Mouse (Mus musculus): ENCODE measurements around the gene Fcrla. TPM values are rescaled to one million over a fixed set of nuclear protein-coding genes. Genes with fewer than 3 reads are reported as not detected.

Fcrla gene
- polyA plus RNA-seq, 1 experiment from 2014 or later, result not detected

- 31% methylated on average over 8 of the region's 8 CpGs for WGBS
- Histone ChIP-seq H3K27me3 (ENCODE audit: control insufficient read depth, insufficient read depth, low read length) (no peaks in the 10 kb centered on the region), H3K4me3 (replicated peaks; ENCODE audit: low read length) (peak overlapping the region; percentile 97), H3K9me3 (ENCODE audit: control insufficient read depth, low read length) (no peaks in the 10 kb centered on the region), H3K4me2 (replicated peaks) (peak overlapping the region; percentile 75), H3K4me1 (replicated peaks; ENCODE audit: control insufficient read depth, insufficient read depth, low read length) (peaks cover 8% of the 10 kb centered on the region; the same call in 1 of the 2 replicates), H3K27ac (no peak overlapping the region), H3K36me3 (replicated peaks; ENCODE audit: control insufficient read depth, insufficient read depth) (peaks cover 13% of the 10 kb centered on the region), H3K9ac (peak overlapping the region; percentile 96)
- no peak for ATAC-seq (ENCODE audit: low FRiP score)
- DNase-seq (ENCODE audit: low spot score), result peak; percentile 24
Measured at GRCm38 (mm10) chr1:170884390-170884789, 43.0 kb downstream of the Fcrla start.

- H3K36me3 ChIP-seq (replicated peaks; ENCODE audit: control insufficient read depth, insufficient read depth), result peaks cover 24% of the 10 kb centered on the region
- H3K9me3 ChIP-seq (ENCODE audit: control insufficient read depth, low read length), result no peaks in the 10 kb centered on the region
- peaks cover 8% of the 10 kb centered on the region; the same call in 1 of the 2 replicates for H3K4me1 ChIP-seq (replicated peaks; ENCODE audit: control insufficient read depth, insufficient read depth, low read length)
- 91% methylated on average over 5 of the region's 5 CpGs for WGBS
- no peak overlapping the region for H3K4me2 ChIP-seq (replicated peaks)
- DNase-seq (ENCODE audit: low spot score) (no peak), ATAC-seq (ENCODE audit: low FRiP score) (no peak)
- no peaks in the 10 kb centered on the region for H3K27me3 ChIP-seq (ENCODE audit: control insufficient read depth, insufficient read depth, low read length)
- H3K9ac ChIP-seq, result no peak overlapping the region
- H3K27ac ChIP-seq, result no peak overlapping the region
- no peak overlapping the region for H3K4me3 ChIP-seq (replicated peaks; ENCODE audit: low read length)
Measured at GRCm38 (mm10) chr1:170882915-170883485, 44.4 kb downstream of the Fcrla start.

- no peak overlapping the region for H3K4me3 ChIP-seq (replicated peaks; ENCODE audit: low read length)
- no peak for ATAC-seq (ENCODE audit: low FRiP score)
Measured at GRCm38 (mm10) chr1:170876906-170877305, 50.5 kb downstream of the Fcrla start.

GRCm38 (mm10) chr1:170875676-170876075, 51.7 kb downstream of the Fcrla start:
- ATAC-seq (ENCODE audit: low FRiP score) (no peak), DNase-seq (ENCODE audit: low spot score) (no peak)
- Histone ChIP-seq H3K36me3 (replicated peaks; ENCODE audit: control insufficient read depth, insufficient read depth) (peaks cover 71% of the 10 kb centered on the region), H3K9me3 (ENCODE audit: control insufficient read depth, low read length) (no peaks in the 10 kb centered on the region), H3K4me1 (replicated peaks; ENCODE audit: control insufficient read depth, insufficient read depth, low read length) (no peaks in the 10 kb centered on the region), H3K4me2 (replicated peaks) (no peak overlapping the region), H3K9ac (no peak overlapping the region), H3K4me3 (replicated peaks; ENCODE audit: low read length) (no peak overlapping the region), H3K27me3 (ENCODE audit: control insufficient read depth, insufficient read depth, low read length) (no peaks in the 10 kb centered on the region), H3K27ac (no peak overlapping the region)
- 88% methylated on average over 3 of the region's 3 CpGs for WGBS

More at GRCm38 (mm10) chr1:170876906-170877305, 50.5 kb downstream of the Fcrla start:
- no peaks in the 10 kb centered on the region for H3K9me3 ChIP-seq (ENCODE audit: control insufficient read depth, low read length)
- 97% methylated on average over 5 of the region's 5 CpGs for WGBS
- H3K4me2 ChIP-seq (replicated peaks), result no peak overlapping the region
- H3K27ac ChIP-seq, result no peak overlapping the region
- no peaks in the 10 kb centered on the region for H3K4me1 ChIP-seq (replicated peaks; ENCODE audit: control insufficient read depth, insufficient read depth, low read length)
- no peak for DNase-seq (ENCODE audit: low spot score)
- no peaks in the 10 kb centered on the region for H3K27me3 ChIP-seq (ENCODE audit: control insufficient read depth, insufficient read depth, low read length)
- peaks cover 66% of the 10 kb centered on the region for H3K36me3 ChIP-seq (replicated peaks; ENCODE audit: control insufficient read depth, insufficient read depth)
- H3K9ac ChIP-seq, result no peak overlapping the region

- Histone ChIP-seq H3K27me3 (ENCODE audit: control insufficient read depth, insufficient read depth, low read length) (no peaks in the 10 kb centered on the region), H3K4me3 (replicated peaks; ENCODE audit: low read length) (no peak overlapping the region), H3K9me3 (ENCODE audit: control insufficient read depth, low read length) (no peaks in the 10 kb centered on the region), H3K4me1 (replicated peaks; ENCODE audit: control insufficient read depth, insufficient read depth, low read length) (peaks cover under 1% of the 10 kb centered on the region), H3K9ac (no peak overlapping the region), H3K27ac (no peak overlapping the region), H3K4me2 (replicated peaks) (no peak overlapping the region), H3K36me3 (replicated peaks; ENCODE audit: control insufficient read depth, insufficient read depth) (peaks cover 41% of the 10 kb centered on the region)
- WGBS, result 97% methylated on average over 2 of the region's 2 CpGs
- no peak for ATAC-seq (ENCODE audit: low FRiP score)
- DNase-seq (ENCODE audit: low spot score), result no peak
Measured at GRCm38 (mm10) chr1:170871961-170872360, 55.4 kb downstream of the Fcrla start.

- H3K4me3 ChIP-seq (replicated peaks; ENCODE audit: low read length), result no peak overlapping the region
- no peaks in the 10 kb centered on the region for H3K9me3 ChIP-seq (ENCODE audit: control insufficient read depth, low read length)
- H3K9ac ChIP-seq, result no peak overlapping the region
- no peak overlapping the region for H3K27ac ChIP-seq
- H3K4me1 ChIP-seq (replicated peaks; ENCODE audit: control insufficient read depth, insufficient read depth, low read length), result peaks cover 6% of the 10 kb centered on the region
- WGBS, result 90% methylated on average over 6 of the region's 6 CpGs
- no peaks in the 10 kb centered on the region for H3K27me3 ChIP-seq (ENCODE audit: control insufficient read depth, insufficient read depth, low read length)
- H3K4me2 ChIP-seq (replicated peaks), result no peak overlapping the region
- H3K36me3 ChIP-seq (replicated peaks; ENCODE audit: control insufficient read depth, insufficient read depth), result peaks cover 35% of the 10 kb centered on the region
- DNase-seq (ENCODE audit: low spot score) (no peak), ATAC-seq (ENCODE audit: low FRiP score) (no peak)
Measured at GRCm38 (mm10) chr1:170871402-170871801, 56.0 kb downstream of the Fcrla start.

GRCm38 (mm10) chr1:170868905-170869283, 58.5 kb downstream of the Fcrla start:
- no peaks in the 10 kb centered on the region for H3K9me3 ChIP-seq (ENCODE audit: control insufficient read depth, low read length)
- peak overlapping the region; percentile 72 for H3K9ac ChIP-seq
- ATAC-seq (ENCODE audit: low FRiP score), result 0 out of 2 replicates have a peak, but pooled peaks have one; percentile 25
- peaks cover 13% of the 10 kb centered on the region for H3K36me3 ChIP-seq (replicated peaks; ENCODE audit: control insufficient read depth, insufficient read depth)
- peaks cover 9% of the 10 kb centered on the region for H3K4me1 ChIP-seq (replicated peaks; ENCODE audit: control insufficient read depth, insufficient read depth, low read length)
- H3K4me3 ChIP-seq (replicated peaks; ENCODE audit: low read length), result peak overlapping the region; percentile 83
- 21% methylated on average over 14 of the region's 14 CpGs for WGBS
- peak overlapping the region; percentile 83 for H3K4me2 ChIP-seq (replicated peaks)
- H3K27me3 ChIP-seq (ENCODE audit: control insufficient read depth, insufficient read depth, low read length), result no peaks in the 10 kb centered on the region
- H3K27ac ChIP-seq, result peak overlapping the region; percentile 50; the same call in 1 of the 2 replicates
- no peak for DNase-seq (ENCODE audit: low spot score)

GRCm38 (mm10) chr1:170868107-170868904, 59.1 kb downstream of the Fcrla start:
- under 1% methylated on average over 33 of the region's 33 CpGs for WGBS
- peaks cover 9% of the 10 kb centered on the region for H3K4me1 ChIP-seq (replicated peaks; ENCODE audit: control insufficient read depth, insufficient read depth, low read length)
- H3K4me3 ChIP-seq (replicated peaks; ENCODE audit: low read length), result peak overlapping the region; percentile 83
- peak overlapping the region; percentile 83 for H3K4me2 ChIP-seq (replicated peaks)
- peak overlapping the region; percentile 72 for H3K9ac ChIP-seq
- ATAC-seq (ENCODE audit: low FRiP score) (peak; percentile 88), DNase-seq (ENCODE audit: low spot score) (peak; percentile 91)
- no peaks in the 10 kb centered on the region for H3K27me3 ChIP-seq (ENCODE audit: control insufficient read depth, insufficient read depth, low read length)
- H3K9me3 ChIP-seq (ENCODE audit: control insufficient read depth, low read length), result no peaks in the 10 kb centered on the region
- peak overlapping the region; percentile 50; the same call in 1 of the 2 replicates for H3K27ac ChIP-seq
- peaks cover 9% of the 10 kb centered on the region for H3K36me3 ChIP-seq (replicated peaks; ENCODE audit: control insufficient read depth, insufficient read depth)

- H3K4me3 ChIP-seq (replicated peaks; ENCODE audit: low read length), result peak within 1 kb of the TSS; percentile 83
- 0% methylated on average over 25 of the region's 25 CpGs for WGBS
Measured at GRCm38 (mm10) chr1:170867691-170868105, 59.7 kb downstream of the Fcrla start, which contains the start of gene Atf6. Gene Atf6 (minus strand): TSS chr1:170867771.

More at GRCm38 (mm10) chr1:170867691-170868105, 59.7 kb downstream of the Fcrla start, which contains the start of gene Atf6:
- peak; percentile 96 for DNase-seq (ENCODE audit: low spot score)
- peaks cover 9% of the 10 kb centered on the region for H3K4me1 ChIP-seq (replicated peaks; ENCODE audit: control insufficient read depth, insufficient read depth, low read length)
- peaks cover 6% of the 10 kb centered on the region for H3K36me3 ChIP-seq (replicated peaks; ENCODE audit: control insufficient read depth, insufficient read depth)
- H3K27ac ChIP-seq, result peak within 1 kb of the TSS; percentile 76
- no peaks in the 10 kb centered on the region for H3K27me3 ChIP-seq (ENCODE audit: control insufficient read depth, insufficient read depth, low read length)
- peak; percentile 73 for ATAC-seq (ENCODE audit: low FRiP score)
- no peaks in the 10 kb centered on the region for H3K9me3 ChIP-seq (ENCODE audit: control insufficient read depth, low read length)
- H3K9ac ChIP-seq, result peak within 1 kb of the TSS; percentile 72
- peak within 1 kb of the TSS; percentile 83 for H3K4me2 ChIP-seq (replicated peaks)
